Mouse (Mus musculus) liver, adult (tissue): ENCODE results near the gene Ccl7.

Experiments used
- GATA4 ChIP-seq: IDR thresholded peaks from 2 replicates; pipeline ENCODE4 v1.6.1; 2014; ENCODE audit warnings: mild to moderate bottlenecking, low read length; ENCODE audit not compliant: insufficient replicate concordance

Gene Ccl7

DNA sequence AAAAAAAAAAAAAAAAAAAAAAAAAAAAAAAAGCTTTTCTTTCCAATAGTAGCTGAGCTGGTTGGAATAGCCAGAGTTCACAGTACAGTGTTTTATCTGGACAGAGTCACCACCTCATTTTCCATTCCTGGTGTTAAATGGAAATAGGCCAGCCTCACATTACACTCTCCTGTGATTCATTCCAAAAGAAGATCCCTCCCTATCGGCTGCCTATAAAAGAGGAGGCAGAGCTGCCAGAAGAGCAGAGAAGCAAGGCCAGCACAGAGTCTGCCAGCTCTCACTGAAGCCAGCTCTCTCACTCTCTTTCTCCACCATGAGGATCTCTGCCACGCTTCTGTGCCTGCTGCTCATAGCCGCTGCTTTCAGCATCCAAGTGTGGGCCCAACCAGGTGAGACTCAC is at the start of gene Ccl7:
Gene Ccl7 (plus strand): TSS at position 242 of the 400 bp plus-strand sequence.
- no peak for TF ChIP-seq GATA4

DNA sequence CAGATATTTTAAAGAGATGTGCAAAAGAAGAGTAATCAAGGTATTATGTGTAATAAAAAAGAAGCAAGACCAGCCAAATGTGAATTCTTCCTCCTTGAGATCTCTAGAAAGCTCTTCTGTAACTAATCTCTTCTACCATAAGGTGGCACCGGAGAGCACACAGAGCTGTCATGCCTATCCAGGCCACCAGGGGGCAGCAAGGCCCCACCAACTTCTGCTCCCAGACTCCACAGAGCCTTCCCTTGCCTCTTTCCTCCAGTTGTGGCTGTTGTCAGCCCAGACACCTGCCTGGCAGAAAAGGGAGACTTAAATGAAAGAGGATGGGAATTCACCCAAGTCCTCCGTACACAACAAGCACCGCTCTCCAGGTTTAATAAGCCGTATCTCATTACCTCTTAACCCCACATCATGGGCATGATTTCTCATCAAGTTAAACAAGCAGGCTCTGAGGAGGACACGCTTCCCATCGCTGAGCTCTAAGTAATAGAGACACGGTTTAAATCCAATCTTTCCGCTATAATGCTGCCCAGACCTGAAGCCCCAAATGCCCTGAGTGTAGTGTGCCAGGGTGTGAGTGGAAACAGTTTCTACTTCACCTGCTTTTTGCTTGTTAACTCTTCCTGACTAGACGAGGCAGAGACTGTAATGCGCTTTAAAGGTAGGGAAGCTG is 49.2 kb upstream of the Ccl7 start:
- no peak for TF ChIP-seq GATA4

DNA sequence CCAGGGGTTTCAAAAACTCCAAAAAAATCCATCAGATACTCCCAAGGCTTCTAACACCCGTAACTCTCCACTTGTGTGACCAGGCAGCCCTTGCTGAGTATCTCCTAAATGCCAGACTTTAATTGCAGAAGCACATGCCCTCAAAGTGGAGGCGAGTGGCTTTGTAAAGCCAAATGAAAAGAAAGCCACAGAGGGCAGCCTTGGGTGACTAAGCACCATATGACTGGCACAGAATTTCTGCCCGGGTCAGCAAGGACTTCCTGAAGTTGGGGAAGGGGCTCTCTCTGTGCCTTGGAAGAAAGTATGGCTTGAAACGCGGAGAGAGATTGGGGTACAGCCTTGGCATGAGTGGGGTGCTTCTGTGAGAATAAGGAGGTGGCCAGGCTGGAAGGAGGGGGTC is 48.4 kb upstream of the Ccl7 start:
- TF ChIP-seq GATA4, result no peak

DNA sequence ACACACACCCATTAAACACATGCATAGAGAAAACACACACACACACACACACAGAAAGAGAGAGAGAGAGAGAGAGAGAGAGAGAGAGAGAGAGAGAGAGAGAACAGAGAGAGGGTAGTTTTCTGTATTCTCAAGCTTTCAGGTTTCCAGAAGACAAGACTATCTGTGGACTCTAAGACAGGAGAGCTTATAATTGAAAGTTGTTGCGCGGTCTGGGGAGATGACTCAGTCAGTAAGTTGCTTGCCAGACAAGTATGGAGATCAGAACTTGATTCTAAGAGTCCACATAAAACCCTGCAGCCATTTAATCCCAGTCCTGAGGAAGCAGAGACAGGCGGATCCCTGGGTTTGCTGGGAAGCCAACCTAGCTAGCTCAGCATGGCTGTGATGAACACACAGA is 46.9 kb upstream of the Ccl7 start:
- no peak for TF ChIP-seq GATA4

DNA sequence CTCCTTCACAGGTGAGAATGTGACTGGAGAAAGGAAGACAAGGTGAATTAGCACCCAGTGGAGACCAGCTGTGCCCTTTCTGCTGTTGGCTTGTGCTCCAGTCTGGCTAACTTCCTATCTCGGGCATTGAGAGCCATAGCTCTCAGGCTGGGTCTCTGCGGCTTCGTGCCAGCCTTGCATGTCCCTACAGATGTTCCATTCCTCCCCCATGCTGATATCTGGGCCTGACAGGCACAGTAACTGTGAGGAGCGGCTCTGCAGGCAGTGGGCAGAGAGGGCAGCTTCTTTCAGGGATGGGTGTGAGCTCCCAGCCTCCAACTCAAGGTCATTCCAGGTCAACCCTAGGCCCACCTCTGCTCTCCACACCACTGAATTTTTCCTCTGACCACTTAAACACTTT is 46.0 kb upstream of the Ccl7 start:
- no peak for TF ChIP-seq GATA4

DNA sequence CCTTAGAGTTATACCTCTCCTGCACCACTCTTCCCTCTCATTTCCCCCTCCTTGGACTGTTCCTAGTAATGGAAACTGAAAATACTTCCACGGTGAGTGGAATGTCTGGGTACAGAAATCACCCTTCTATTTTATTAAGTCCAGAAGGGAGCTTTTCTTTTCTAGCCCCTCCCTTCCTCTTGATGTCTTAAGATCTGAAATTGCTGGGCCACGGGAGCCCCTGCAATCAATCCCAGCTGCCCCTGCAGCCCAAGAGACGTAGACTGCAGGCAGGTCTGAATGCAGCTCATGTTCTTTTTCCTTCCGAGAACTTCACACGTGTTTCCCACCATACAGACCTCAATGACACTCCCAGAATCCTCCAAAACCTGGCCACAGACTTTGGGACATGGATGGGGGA is 44.9 kb upstream of the Ccl7 start:
- no peak for TF ChIP-seq GATA4

DNA sequence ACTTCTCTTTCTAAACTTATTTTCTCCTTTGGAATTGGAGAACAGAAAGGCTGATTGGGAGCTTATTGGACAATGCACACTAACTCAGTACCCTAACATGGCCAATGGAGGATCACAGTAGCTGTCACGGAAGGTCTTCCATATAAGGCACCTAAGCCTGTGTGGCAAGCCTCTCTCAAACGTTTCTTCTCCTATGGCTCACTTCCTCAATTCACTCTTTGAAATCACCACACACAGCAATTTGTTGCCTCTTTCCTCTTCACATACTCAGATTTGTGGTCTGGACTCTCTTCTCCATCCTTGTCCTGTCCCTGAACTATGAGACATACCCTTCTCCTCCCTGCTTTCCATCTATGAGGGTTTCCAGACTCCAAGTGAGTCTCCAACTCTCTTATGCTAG is 40.7 kb upstream of the Ccl7 start:
- TF ChIP-seq GATA4, result no peak

DNA sequence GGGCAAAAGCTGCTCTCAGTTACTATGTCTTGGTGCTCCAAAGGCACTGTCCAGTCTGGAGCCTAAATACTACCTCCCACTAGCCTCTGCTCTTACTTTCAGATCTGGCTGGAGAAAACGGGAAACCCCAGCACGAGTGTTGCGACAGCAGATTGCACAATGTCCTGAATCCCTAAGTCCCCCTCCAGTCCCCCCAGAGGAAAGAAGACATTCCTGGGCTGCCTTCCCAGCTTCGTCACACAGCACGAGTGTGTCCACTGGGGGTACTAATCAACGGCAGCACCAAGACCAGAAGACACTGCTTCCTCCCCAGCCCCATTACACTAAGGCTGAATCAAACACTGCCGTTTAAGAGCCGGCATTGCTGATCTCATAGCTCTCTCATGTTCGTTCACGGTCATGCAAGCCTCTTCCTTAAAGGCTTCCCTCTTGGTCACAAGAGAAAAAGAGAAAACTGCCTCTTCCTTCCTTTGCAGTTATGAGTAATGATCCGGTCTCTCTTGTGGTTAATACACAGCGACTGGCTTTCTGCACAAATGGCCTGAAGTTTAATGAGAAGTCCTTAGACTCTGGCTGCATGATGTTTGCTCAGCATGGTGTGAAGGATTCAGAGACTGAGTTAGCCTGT is 38.6 kb upstream of the Ccl7 start:
- no peak for TF ChIP-seq GATA4

DNA sequence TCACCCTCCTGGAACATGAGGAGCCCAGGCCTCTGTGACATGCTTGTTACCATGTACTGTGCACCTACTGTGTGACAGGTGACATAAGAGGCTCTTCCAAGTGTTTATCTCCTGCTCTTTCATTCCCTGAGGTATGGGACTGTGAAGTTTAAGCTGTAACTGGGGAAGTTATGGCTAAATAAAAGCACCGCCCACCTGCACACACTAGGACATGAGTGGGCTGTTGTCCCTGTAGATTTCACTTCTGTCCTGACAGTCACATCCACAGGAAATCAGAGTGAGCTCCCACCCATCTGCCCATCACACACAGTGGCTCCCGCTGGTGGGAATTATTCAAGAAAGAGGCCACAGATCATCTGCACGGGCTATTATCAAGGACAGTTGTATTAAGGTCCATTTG is 35.4 kb upstream of the Ccl7 start:
- TF ChIP-seq GATA4, result no peak

DNA sequence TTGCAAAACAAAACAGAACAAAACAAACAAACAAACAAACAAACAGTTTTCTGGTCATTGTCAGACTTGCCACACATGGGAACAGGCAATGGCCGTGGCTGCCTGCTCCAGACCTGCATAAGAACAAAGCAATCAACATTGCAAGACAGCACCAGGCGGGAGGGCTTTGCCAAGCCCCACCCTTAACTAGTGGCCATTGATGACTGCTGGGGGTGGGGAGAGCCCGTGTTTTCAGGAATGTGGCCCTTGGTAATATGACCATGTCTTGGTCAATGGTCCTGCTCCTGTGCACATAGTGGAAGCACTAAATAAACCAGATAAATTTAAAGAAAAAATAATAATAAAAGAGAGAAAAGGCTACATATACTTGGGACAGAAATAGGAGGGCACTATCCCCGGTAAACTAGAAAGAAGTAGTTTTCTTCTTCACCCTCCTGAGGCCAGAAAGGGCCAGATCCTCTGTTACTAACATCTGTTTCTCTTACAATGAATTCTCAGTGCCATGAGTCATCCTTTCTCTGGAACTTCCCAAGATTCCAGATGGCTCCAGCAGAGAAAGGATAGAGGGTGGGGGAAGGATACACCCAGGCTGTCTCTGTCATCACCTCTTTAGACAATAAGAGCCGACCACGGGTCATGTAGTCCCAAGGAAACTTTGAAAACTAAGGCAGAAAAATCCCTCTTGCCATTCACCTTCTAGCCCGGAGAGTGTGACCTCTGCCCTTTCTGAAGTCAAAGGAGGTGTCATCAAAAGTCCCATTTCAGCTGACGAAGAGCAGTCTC is 33.9 kb upstream of the Ccl7 start:
- TF ChIP-seq GATA4, result no peak

DNA sequence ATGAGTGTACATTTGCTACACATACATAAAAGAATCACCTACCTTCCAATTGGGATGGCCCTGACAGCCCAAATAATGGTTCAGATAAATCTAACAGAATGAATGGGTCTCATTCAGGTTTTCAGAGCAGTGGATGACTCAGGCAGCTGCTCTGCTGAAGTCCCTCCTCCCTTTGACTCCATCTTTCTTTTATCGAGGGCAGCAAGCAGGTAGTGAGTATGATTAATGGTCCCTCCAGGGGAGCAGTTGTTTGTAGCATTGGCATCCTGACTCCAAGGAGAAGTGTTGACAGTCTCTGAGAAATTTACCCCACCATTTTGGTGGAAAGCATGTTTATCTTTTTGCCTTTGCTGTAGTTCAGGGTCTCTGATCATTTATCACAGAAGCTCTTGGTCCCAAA is 31.8 kb upstream of the Ccl7 start:
- no peak for TF ChIP-seq GATA4

DNA sequence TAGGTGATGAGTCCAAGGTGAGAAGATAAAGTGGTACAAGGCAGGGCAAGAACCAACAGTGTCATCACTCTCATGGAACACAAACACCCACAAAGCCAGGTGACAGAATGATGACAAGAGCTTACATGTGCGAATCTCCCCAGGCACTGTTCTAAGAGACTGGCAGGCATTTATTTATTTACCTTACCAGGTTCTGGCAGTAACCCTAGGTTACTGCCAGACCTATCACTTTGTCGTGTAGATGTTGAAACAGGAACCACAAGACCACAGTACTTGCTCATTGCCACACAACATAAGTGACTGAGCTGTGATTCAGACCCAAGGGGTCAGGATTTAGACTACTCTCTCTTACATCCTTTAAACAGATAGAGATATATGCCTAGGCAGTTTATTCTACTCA is 30.4 kb upstream of the Ccl7 start:
- TF ChIP-seq GATA4, result no peak

DNA sequence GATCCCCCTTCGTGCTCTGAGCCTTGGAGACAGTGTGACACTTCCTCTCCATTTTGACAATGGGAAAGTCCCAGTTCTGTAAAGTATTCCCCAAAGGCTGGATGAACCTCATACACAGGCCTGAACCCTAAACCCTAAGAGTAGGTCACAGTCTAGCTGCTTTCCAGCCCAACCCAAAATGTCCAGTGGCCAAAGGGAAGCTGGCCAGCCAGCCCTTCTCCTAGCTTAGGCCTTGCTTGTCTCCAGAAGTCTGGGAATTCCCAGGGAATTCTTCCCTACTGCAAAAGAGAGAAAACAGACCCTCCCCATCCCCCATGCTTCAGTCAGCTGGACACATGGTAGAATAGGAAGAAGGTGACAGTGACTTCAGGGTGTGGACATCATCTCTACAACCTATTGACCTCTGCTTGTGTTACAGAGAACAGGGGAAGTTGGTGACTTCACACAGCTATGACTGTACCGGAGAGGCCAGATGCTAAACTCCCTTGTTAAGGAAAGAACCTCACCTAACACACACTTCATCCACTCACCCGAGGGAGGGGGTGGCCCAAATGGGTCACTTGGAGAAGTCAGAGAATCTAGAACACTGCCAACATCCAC is 29.2 kb upstream of the Ccl7 start:
- TF ChIP-seq GATA4, result no peak

DNA sequence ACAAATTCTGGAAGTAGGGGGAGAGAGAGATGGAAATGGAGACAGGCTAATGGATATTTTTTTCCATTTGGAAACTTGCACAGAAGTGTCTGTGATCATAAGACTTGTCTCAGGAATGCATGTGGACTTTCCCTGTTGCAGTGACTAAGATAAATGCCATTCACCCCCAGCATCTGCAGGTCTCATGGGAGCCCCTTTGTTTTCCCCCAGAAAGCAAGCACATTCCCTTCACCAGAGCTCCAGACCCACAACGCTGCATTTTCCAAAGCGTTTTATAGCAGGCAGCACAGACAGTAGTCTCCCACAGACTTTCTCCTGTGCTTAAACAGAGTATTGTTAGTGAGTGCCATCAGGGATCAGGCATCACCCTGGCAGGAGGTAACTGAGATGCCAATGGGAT is 26.1 kb upstream of the Ccl7 start:
- TF ChIP-seq GATA4, result no peak

DNA sequence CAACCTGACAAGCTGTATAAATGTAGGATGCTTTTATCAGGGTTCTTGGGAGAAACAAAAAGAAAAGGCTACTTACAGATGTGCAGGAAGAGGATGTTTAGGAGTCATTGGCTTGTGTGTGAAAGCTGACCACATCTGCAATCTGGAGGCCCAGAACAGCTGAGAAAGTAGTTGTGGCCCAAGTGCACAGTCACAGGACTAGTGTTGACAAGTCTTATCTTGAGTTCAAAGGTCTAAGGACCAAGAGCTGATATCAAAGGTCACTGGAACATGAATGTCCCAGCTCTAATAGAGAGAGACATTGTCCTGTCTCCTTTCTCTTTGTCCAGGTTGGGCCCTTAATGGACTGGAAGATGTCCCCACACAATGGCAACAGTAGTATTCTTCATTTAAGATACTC is 25.7 kb upstream of the Ccl7 start:
- peak; percentile 99 for TF ChIP-seq GATA4

DNA sequence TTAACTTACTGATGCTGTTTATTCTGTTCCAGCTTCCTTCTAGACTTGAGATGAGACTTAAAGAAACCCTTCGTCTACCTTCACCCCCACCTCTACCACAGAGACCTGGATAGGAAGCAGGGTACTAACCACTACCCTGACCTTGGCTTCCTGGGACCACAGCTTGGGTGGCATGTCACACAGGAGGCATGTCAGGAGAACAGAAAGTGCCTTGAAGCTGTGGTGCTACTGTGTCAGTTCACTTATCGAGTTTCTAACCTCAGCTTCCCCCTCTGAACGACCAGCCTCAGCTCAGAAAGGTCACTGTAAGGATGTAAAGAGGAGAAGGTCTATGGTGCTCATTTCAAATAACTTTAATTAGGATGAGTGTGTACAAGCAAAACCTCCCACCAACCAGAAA is 24.1 kb upstream of the Ccl7 start:
- TF ChIP-seq GATA4, result no peak

DNA sequence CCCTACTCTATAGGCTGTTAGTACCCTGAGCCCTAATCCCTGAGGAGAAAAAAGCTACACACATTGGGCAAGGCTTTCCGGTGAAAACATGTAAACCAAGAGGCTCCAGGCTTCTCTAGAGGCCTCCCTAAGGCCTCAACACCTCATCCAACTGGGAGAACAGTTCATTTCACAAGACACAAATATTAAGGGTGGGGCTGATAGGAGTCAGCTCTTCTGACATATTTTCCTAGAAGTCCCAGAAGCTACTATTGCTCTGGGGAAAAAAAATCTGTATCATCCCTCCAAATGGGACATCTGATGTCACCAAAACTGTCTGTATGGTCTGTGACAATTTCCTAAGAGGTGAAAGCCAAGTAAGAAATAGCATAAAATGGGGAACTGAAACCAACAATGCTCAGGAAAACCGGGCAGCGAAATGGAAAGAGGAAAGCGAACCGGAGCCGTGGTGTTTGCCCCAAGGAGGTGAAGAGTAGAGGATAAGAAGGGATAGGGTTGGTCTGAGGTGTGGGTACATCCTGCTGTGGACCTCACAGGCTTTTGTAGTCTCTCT is 22.9 kb upstream of the Ccl7 start:
- no peak for TF ChIP-seq GATA4
